21 mouse cellular contexts compared by ENCODE assay signal in genomic region chr1:86551877-86552276, GRCm38 (mm10).
"Had no signal": no experiment of that assay in that cellular context is flagged by ENCODE, and none has a peak within 500 bp of the region (broad histone marks: within the 10 kb centered on the region; RNA-seq: fewer than 3 reads in every experiment).

No protein-coding gene starts in this region.

- DNase-seq: liver, postnatal 0 days; lung, adult 2 months; lung, postnatal 14 days; lung, postnatal 36 days; right cerebral cortex, adult 18-20 months; right cerebral cortex, postnatal 25 days; right cerebral cortex, postnatal 4 days; spleen, adult 18-20 months; thymus, adult 18-20 months; thymus, postnatal 14 days; thymus, postnatal 36 days had no signal

- H3K27ac ChIP-seq: lung, embryonic 15.5 days; macrophage; midbrain, embryonic 13.5 days; midbrain, embryonic 15.5 days; neural tube, embryonic 13.5 days; neural tube, embryonic 15.5 days had no signal

- H3K4me3 ChIP-seq: lung, embryonic 15.5 days; megakaryocyte, embryonic 14.5 days; midbrain, embryonic 13.5 days; midbrain, embryonic 15.5 days; myocyte; neural tube, embryonic 13.5 days; neural tube, embryonic 15.5 days had no signal

- H3K4me1 ChIP-seq: lung, embryonic 15.5 days; midbrain, embryonic 13.5 days; midbrain, embryonic 15.5 days; neural tube, embryonic 13.5 days; neural tube, embryonic 15.5 days had no signal

- H3K27me3 ChIP-seq: lung, embryonic 15.5 days; megakaryocyte, embryonic 14.5 days; midbrain, embryonic 13.5 days; midbrain, embryonic 15.5 days; neural tube, embryonic 13.5 days; neural tube, embryonic 15.5 days had no signal

- ATAC-seq: liver, postnatal 0 days; lung, postnatal 0 days; midbrain, embryonic 13.5 days; midbrain, embryonic 15.5 days had no signal

- H3K9ac ChIP-seq: liver, postnatal 0 days; lung, embryonic 15.5 days; midbrain, embryonic 13.5 days; midbrain, embryonic 15.5 days; neural tube, embryonic 13.5 days; neural tube, embryonic 15.5 days had no signal

- H3K9me3 ChIP-seq: lung, embryonic 15.5 days; megakaryocyte, embryonic 14.5 days; midbrain, embryonic 13.5 days; midbrain, embryonic 15.5 days; neural tube, embryonic 13.5 days; neural tube, embryonic 15.5 days had no signal

- H3K4me2 ChIP-seq: lung, embryonic 15.5 days; midbrain, embryonic 11.5 days; midbrain, embryonic 13.5 days; midbrain, embryonic 15.5 days; neural tube, embryonic 13.5 days; neural tube, embryonic 15.5 days had no signal
